Mouse (Mus musculus): Measurements from ENCODE around the gene Daam2.

The Daam2 gene

GRCm38 (mm10) chr17:49563830-49564470 is at the start of gene Daam2:
Daam2 (minus strand) TSS chr17:49564343.
- peak; percentile 52 for DNase-seq (ENCODE audit: low spot score)

GRCm38 (mm10) chr17:49610296-49610695 is 46.2 kb upstream of the Daam2 start:
- DNase-seq (ENCODE audit: low spot score), result no peak

- no peak for DNase-seq (ENCODE audit: low spot score)
Observed at GRCm38 (mm10) chr17:49607351-49608027, 43.3 kb upstream of the Daam2 start.

DNA sequence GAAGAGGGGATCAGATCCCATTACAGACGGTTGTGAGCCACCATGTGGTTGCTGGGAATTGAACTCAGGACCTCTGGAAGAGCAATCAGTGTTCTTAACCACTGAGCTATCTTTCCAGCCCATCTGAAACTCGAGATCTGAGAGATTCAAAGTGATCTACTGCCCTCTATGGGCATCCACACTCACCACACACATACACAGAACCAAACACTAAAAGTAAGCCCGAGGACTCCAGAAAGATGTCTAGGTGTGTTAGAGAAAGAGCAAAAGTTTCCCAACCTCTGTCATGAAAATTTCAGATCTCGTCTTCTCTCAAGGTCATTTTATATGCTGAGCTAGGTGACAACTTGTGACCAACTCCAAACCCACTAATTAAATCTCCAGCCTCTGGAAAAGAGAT is 41.3 kb upstream of the Daam2 start:
- no peak for DNase-seq (ENCODE audit: low spot score)

GRCm38 (mm10) chr17:49590051-49590450 is 25.9 kb upstream of the Daam2 start:
- DNase-seq (ENCODE audit: low spot score), result no peak

- DNase-seq (ENCODE audit: low spot score), result no peak
Observed at GRCm38 (mm10) chr17:49582471-49582870, 18.3 kb upstream of the Daam2 start.

DNA sequence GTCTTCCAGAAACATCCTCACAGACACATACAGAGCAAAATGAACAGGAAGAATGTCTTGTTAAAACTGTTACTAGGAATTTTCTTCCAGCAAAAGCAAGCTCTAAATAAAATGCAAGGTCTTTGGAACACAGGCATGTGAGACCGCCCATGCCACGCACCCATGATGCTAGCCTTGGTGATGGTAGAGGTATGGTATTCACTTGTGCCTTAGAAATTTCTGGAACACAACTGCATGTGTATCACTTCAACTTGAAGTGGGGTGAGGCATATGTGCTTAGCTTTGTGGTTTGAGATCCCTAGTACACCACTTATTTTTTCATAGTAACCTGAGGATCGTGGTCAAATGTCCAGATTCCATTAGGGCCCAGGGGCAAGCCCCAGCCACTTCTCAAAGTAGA is 13.2 kb upstream of the Daam2 start:
- DNase-seq (ENCODE audit: low spot score), result no peak

- DNase-seq (ENCODE audit: low spot score), result no peak
Observed at GRCm38 (mm10) chr17:49568717-49569116, 4.6 kb upstream of the Daam2 start.

DNA sequence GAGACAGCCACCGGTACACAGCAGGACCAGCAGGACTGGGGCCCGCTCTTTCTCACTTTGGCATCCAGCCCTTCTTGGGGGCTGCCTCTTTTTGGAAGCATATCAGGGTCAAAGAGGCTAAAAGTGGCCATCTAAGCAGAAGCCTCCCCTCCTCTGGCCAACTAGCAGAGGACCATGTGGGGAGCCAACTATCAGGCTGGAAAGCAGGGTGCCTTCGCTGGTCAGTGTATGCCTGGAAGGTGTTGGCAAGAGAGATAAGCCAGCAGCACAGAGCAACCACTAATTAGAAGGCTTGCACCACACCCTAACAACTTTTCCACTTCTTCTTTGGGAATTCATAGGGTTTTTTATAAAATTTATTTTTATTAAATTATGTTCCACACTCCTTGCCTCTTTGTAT is 346 bp upstream of the Daam2 start:
- no peak for DNase-seq (ENCODE audit: low spot score)

GRCm38 (mm10) chr17:49563416-49563780 is 745 bp downstream of the Daam2 start:
- no peak for DNase-seq (ENCODE audit: low spot score)

DNA sequence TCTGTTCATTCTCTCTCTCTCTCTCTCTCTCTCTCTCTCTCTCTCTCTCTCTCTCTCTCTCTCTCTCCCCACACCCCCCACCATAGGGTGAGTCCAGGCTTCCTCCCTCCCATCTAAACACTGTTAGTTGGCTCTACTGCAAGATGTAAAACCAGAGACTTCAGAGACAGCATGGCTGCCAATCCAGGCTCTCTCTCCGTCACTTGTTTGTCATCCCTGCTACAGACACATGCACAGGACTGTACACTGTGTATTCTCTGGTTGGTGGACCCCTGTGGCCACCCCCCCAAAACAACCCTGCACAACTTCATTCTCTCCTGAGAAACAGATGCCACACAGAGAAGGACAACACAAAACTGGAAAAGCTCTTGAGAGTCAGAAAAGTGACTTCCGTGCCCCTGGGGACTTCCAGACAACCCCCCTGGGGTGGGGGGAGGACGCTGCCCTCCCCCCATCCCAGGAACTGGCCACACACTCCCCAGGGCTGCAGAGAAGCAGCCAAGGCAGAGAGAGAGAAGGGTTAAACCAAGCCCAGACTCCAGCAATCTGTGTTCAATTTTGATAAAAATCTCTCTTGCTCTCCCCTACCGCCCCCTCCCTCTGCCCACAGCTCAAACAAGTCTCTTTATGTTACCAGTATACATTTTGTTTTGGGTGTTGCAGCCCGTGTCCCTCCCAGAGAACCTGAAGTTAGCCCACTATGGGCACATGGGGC is 1.3 kb downstream of the Daam2 start:
- no peak for DNase-seq (ENCODE audit: low spot score)

DNA sequence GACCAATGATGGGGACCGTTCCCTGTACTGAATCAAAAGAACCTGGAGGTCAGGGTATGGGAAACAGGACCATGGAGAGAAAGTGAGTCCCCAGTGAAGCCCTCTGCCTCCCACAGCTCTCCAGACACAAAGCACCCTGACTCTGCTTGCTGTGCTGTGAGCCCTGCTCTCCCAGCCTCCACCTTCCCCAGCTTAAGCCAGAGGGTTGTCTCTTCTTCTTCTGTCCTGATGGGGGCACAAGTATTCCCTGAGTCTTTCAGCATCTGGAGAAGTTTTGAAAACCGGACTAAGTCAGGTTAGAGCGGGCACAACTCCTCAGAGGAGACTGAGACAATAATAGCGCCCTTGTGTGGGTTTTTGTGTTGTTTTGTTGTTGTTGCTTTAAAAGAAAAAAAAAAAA is 2.2 kb downstream of the Daam2 start:
- DNase-seq (ENCODE audit: low spot score), result no peak

DNA sequence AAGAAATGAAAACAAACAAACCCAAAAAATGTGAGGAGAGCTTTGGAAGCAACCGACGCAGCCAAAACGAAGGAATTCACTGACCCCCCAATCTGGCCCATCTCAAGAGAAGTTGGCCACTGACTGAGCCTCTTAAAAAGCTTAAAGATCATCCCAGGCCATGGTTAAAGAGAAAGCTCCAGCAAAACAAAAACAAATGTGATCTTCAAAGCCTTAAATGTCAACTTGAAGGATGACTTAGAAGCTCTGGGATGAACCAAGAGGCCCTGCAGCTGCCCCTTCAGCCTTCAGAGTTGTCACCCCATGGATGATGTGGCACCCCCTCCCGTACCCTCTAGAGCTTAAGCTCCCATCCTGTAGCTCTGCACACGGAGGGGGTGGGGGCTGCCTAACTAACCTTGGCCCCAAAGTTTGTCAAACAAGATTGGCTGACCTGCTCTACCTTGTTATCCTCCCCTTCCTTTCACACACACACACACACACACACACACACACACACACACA is 4.3 kb downstream of the Daam2 start:
- DNase-seq (ENCODE audit: low spot score), result no peak

DNA sequence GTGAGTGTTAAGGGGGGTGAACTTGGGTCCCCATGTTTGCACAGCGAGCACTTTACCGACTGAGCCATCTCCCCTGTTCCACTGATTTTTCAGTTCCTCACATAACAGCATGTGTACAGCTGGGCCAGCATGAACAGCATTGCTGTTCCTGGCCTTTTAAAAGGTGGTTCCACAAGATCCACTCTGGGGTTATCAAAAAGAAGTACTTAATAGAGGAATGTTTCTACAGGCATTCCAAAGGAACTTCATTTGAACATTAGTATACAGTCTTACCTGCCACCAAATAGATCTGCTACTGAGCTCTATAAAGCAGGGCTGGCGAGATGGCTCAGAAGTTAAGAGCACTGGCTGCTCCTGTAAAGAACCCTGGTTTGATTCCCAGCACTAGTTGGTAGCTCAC is 8.0 kb downstream of the Daam2 start:
- no peak for DNase-seq (ENCODE audit: low spot score)

DNA sequence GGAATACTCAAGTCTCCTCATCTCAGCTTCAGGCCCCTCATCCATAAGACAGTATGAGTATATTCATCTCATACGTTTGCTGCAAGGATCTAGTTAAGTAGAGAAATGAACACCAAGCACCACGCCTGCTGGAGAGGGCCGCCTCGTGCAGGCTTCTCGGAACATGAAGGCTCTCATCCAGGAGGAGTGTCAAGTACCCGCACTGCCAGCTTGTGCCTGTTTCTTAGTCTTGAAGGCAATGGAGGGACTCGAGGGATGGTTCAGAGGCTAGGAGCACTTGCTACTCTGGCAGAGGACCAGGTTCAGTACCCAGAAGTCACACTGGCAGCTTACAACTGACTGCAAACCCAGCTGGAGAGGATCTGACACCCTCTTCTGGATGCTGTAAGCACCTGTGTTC is 12.2 kb downstream of the Daam2 start:
- no peak for DNase-seq (ENCODE audit: low spot score)

- DNase-seq (ENCODE audit: low spot score), result no peak
Observed at GRCm38 (mm10) chr17:49551465-49551864, 12.7 kb downstream of the Daam2 start.

DNA sequence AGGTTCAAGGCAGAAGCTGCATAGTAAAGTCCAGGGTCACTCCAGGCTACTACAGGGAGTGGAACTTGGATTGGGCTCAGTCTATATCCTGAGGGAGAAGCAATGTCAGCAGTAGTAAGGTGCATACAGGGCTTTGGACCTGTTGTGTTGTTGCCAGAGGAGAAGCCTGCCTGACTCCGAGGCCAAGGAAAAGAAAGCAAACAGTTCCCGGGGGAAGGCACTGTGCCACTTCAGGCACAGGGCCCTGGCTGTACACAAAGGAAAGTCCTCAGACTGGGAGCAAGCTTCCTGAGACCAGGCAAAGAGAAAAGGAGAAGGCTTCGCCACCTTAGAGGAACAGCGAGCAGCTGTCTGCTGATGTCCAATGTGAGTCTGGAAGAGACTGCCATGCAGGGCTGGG is 18.1 kb downstream of the Daam2 start:
- DNase-seq (ENCODE audit: low spot score), result no peak

DNA sequence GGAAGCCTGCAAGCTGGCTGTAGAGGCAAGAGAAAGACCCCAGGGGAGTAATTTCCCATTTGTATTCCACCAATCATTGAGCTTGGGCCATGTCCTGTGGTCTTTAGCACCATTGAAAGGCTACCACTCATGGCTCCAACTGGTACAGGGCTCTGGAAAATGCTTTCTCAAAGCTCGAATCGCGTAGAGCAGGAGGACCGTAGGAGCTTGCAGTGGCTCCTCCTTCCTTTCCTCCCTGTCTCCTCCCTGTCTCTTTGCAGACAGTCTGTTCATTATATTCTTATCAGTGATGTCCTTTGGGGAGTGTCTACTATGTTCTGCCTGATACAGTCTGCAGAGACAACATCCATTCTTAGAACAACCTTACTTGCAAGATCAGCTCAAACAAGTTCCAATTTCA is 18.7 kb downstream of the Daam2 start:
- no peak for DNase-seq (ENCODE audit: low spot score)

DNA sequence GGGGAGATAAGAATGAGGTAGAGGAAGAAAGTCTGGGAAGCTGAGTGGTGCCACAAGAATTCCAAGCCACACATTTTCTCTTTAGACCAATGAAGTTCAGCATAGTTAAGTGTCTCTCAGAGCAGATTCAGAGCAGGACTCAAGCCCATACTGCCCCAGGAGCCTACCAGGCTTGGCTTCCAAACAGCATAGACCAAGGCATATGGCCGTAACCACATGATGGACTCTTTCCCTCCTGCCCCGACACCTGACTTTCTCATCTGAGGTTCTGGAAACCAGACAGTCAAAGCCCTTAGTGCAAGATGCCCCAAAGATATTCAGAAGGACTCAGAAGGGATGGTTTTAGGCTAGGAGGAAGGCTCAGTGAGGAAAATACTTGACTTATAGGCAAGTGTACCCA is 19.6 kb downstream of the Daam2 start:
- no peak for DNase-seq (ENCODE audit: low spot score)

DNA sequence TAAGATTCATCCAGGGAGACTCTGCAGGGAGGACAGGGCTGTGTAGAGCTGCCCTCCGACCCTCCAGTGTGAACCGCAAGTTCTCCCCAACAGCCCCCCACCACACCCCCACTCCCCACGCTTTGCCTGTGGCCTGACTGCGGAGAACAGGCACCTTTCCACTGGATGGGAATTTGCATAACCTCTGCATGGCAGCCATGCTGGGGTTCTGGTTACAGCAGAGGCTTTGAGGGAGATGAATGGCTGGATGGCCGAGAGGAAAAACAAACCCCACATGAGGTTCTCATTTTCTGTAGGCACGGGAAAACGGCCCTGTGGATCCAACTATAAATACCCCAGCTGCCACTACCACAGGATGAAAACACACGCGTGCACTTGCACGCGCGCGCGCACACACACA is 23.4 kb downstream of the Daam2 start:
- DNase-seq (ENCODE audit: low spot score), result no peak

GRCm38 (mm10) chr17:49539204-49539603 is 24.9 kb downstream of the Daam2 start:
- DNase-seq (ENCODE audit: low spot score), result no peak

DNA sequence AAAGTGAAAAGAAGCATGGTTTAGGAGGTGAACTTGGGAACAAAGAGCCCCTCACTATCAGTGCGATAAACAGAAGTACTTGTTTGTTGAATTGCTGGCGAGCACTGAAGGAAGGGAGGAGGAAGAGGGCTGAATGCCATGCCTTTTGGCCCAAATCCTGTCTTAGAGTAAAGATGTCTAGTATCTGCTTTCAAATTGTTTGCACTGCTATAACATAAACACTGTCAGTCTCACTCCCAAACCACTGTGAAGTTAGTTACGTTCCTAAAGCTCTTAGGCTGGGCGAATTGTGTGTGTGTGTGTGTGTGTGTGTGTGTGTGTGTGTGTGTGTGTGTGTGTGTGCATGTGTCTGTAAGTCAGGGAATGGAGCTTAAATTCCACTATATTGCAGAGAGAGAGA is 28.6 kb downstream of the Daam2 start:
- DNase-seq (ENCODE audit: low spot score), result no peak

DNA sequence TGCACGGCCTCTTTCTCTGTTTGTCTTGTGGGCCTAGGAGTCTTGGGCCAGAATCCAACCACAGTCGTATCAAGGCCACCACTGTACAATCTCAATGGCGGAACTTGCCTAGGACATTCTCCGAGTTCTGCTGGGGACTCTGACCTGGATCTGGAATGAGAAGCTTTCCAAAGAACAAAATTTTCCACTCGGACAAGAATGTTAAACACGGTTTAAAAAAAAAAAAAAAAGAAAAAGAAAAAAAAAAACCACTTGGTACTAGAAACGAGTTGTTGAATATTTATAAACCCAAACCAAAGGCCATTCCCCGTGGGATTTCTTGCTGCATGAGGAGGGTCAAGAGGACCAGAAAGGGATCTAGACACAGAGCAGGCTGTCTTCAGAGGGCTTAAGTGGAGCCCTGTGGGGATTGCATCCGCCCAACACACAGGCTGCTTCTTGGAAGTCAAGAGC is 29.9 kb downstream of the Daam2 start:
- DNase-seq (ENCODE audit: low spot score), result no peak
